Mouse (Mus musculus) bone marrow macrophage, adult 2 months (primary cell): ENCODE results near the gene Zap70.

Experiments used
- CTCF ChIP-seq: IDR thresholded peaks from 2 replicates; pipeline ENCODE4 v1.5.1; 2012; ENCODE audit warnings: low read depth, mild to moderate bottlenecking, low read length, moderate library complexity
- POLR2A ChIP-seq: IDR thresholded peaks from 2 replicates; pipeline ENCODE4 v1.6.1; 2012; ENCODE audit warnings: mild to moderate bottlenecking, low read depth, low read length, borderline replicate concordance

- TF ChIP-seq CTCF = no peak
- no peak for TF ChIP-seq POLR2A
Observed at GRCm38 (mm10) chr1:36807782-36808565, 46.4 kb downstream of the Zap70 start.
